Mouse (Mus musculus): ENCODE measurements at regions not wholly inside any gene's neighbourhood (a gene's known extent, or its start where the extent isn't known, plus 50 kb on each side); places are given as distances from the start of the nearest gene placed in this dataset.

DNA sequence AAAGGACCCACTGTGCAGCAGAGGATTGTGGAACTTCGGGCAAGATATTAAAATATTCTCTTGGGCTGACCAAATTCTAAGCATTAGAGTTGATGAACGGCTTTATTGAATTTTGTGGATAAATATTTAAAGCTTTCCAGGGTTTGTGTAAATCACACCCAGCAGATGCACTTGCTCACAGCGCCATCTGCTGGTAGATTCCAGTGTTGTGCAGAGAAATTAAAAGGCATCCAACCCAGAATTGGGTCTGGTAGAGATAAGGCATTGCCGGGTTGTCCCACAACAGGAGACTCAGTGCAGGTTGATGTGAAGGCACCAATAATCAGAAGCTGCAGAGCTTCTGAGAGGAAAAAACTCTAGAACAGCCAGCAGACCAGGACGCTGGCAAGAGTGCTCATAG, 108.7 kb downstream of the Gm19935 start:
- no peaks in the 10 kb centered on the region for H3K27me3 ChIP-seq
- H3K4me1 ChIP-seq (replicated peaks) = no peaks in the 10 kb centered on the region
- H3K4me2 ChIP-seq = no peak overlapping the region
- no peaks in the 10 kb centered on the region for H3K9me3 ChIP-seq
- 18% methylated on average over 5 of the region's 5 CpGs for WGBS
- H3K36me3 ChIP-seq = no peaks in the 10 kb centered on the region
- no peak overlapping the region for H3K27ac ChIP-seq
- ATAC-seq (ENCODE audit: insufficient number of reproducible peaks, insufficient read depth, low FRiP score, low TSS enrichment, low read depth) = no peak
- no peak overlapping the region for H3K9ac ChIP-seq (replicated peaks)
- no peak overlapping the region for H3K4me3 ChIP-seq (replicated peaks)

DNA sequence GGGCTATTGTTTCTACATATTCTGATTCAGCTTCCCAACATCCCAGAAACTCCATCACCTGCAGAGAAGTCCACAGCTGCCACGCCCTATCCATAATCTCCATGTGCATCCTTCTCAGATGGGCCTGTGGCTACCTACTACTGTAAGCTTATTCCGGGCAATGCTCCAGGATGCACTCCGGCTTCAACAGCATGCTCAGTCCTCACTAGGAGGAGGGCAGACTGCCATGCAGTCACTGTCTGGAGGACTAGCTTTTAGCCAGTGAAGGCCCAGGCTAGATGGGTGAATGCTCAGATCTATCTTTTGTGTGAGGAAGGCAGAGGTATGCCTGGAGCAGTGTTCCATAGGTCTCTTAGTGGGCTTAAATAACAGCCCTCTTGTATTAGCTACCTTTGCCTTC, 124.7 kb downstream of the Gm19935 start:
- H3K9me3 ChIP-seq = no peaks in the 10 kb centered on the region
- no peak overlapping the region for H3K4me3 ChIP-seq (replicated peaks)
- no peak overlapping the region for H3K4me2 ChIP-seq
- no peak overlapping the region for H3K27ac ChIP-seq
- no peaks in the 10 kb centered on the region for H3K27me3 ChIP-seq
- H3K36me3 ChIP-seq = no peaks in the 10 kb centered on the region
- H3K4me1 ChIP-seq (replicated peaks) = no peaks in the 10 kb centered on the region
- ATAC-seq (ENCODE audit: insufficient number of reproducible peaks, insufficient read depth, low FRiP score, low TSS enrichment, low read depth) = no peak
- WGBS = 90% methylated on average over 3 of the region's 3 CpGs
- no peak overlapping the region for H3K9ac ChIP-seq (replicated peaks)

DNA sequence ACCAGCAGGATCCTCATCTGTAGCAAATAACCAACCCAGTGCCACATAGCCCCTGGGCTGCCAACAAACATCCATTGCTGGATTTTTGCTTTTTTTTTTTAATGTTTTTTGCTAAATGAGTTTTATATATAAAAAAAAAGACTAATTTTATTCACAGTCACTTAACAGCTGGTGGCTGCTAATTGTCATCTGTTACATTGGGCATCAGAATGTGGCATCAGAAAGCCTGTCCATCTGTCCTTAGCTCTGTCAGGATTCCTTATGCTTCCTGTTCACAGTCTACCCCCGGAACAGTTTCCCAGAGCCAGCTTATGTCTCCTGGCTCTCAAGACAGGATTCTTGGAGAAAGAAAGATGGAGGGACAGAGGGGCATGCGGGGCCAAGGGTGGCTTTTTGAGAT, 132.1 kb downstream of the Gm19935 start:
- Histone ChIP-seq H3K9me3 (no peaks in the 10 kb centered on the region), H3K36me3 (no peaks in the 10 kb centered on the region), H3K4me2 (no peak overlapping the region), H3K4me1 (replicated peaks) (no peaks in the 10 kb centered on the region), H3K27me3 (no peaks in the 10 kb centered on the region), H3K4me3 (replicated peaks) (no peak overlapping the region), H3K9ac (replicated peaks) (no peak overlapping the region), H3K27ac (no peak overlapping the region)
- 86% methylated on average over 2 of the region's 2 CpGs for WGBS
- no peak for ATAC-seq (ENCODE audit: insufficient number of reproducible peaks, insufficient read depth, low FRiP score, low TSS enrichment, low read depth)

DNA sequence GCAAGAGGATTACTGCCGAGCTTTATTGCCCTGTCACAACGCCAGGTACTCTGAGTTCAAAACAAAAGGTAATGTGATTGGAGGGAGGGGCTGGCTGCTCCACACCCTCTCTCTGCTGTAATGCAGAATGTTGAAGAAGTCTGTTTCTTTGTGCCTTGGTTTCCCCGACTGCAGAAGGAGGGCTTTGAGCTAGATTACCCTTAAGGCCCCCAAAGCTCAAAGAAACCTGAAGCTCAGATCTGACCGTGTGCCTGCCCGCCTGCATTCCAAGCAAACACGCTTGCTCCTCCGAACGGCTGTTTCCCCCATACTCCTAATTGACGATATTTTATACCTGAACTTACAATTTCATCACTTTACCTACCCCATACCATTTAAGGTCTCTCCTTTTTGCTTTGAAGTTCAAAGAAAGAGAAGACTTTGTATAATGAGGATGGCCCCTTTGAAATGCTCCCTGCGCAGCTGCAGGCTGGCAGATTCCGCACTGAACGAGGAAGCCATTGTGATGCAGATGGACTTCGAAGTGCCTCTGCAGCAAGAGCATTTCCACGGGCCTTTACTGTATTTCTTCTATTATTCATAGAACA, 146.6 kb downstream of the Gm19935 start:
- H3K36me3 ChIP-seq = no peaks in the 10 kb centered on the region
- peak overlapping the region; percentile 31 for H3K4me3 ChIP-seq (replicated peaks)
- peaks cover 7% of the 10 kb centered on the region; the same call in 1 of the 2 replicates for H3K27me3 ChIP-seq
- H3K9me3 ChIP-seq = no peaks in the 10 kb centered on the region
- under 1% methylated on average over 14 of the region's 14 CpGs for WGBS
- H3K9ac ChIP-seq (replicated peaks) = peak overlapping the region; percentile 31; the same call in 1 of the 2 replicates
- no peak for ATAC-seq (ENCODE audit: insufficient number of reproducible peaks, insufficient read depth, low FRiP score, low TSS enrichment, low read depth)
- peaks cover 3% of the 10 kb centered on the region; the same call in 1 of the 2 replicates for H3K4me1 ChIP-seq (replicated peaks)
- H3K27ac ChIP-seq = no peak overlapping the region
- peak overlapping the region; percentile 63 for H3K4me2 ChIP-seq

DNA sequence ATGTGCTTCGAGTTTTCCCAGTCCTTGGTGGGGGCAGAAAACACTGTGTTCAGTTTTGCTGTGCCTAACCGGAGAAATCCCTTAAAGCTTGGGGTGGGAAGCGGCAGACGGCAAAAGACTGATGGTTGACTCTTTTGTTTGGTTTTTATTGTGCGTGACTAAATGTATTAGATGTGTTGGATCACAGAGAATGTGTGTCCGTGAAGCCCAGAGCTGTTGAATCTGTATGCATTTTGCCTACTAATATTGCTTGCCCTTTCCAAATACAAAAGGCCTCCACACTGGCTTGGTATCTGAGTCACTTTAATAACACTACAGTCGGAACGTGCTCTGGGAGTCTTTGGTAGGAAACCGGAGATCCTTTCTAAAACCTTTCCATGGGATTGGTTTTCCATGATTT, 147.8 kb downstream of the Gm19935 start:
- H3K27me3 ChIP-seq = peaks cover 7% of the 10 kb centered on the region; the same call in 1 of the 2 replicates
- no peak overlapping the region for H3K27ac ChIP-seq
- H3K4me2 ChIP-seq = no peak overlapping the region
- no peak overlapping the region for H3K9ac ChIP-seq (replicated peaks)
- no peak overlapping the region for H3K4me3 ChIP-seq (replicated peaks)
- peaks cover 3% of the 10 kb centered on the region; the same call in 1 of the 2 replicates for H3K4me1 ChIP-seq (replicated peaks)
- ATAC-seq (ENCODE audit: insufficient number of reproducible peaks, insufficient read depth, low FRiP score, low TSS enrichment, low read depth) = no peak
- H3K9me3 ChIP-seq = no peaks in the 10 kb centered on the region
- 72% methylated on average over 9 of the region's 9 CpGs for WGBS
- H3K36me3 ChIP-seq = no peaks in the 10 kb centered on the region

DNA sequence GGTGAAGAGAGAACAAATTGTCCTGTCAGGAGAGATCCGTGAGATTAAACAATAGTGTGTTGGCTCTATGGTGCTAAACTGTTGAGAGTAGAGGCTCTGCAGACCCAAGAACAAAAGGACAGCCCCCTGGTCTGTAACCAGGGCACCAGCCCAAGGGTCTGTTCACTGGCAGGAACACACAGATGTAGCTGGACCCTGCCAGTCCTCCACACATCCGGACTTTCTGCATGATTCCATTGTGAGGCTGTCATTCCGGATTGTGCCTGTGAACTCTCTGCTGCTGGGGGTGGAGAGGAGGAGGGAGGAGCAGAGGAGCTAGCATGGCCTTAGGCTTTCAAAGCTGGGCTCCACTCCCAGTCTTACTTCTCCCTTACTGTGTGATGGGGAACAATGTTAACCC, 158.1 kb downstream of the Gm19935 start:
- ATAC-seq (ENCODE audit: insufficient number of reproducible peaks, insufficient read depth, low FRiP score, low TSS enrichment, low read depth) = no peak
- no peaks in the 10 kb centered on the region for H3K36me3 ChIP-seq
- H3K9me3 ChIP-seq = peaks cover 8% of the 10 kb centered on the region
- H3K4me1 ChIP-seq (replicated peaks) = no peaks in the 10 kb centered on the region
- no peak overlapping the region for H3K9ac ChIP-seq (replicated peaks)
- no peak overlapping the region for H3K4me2 ChIP-seq
- H3K4me3 ChIP-seq (replicated peaks) = no peak overlapping the region
- peaks cover 4% of the 10 kb centered on the region; the same call in 1 of the 2 replicates for H3K27me3 ChIP-seq
- H3K27ac ChIP-seq = no peak overlapping the region
- WGBS = 30% methylated on average over 3 of the region's 3 CpGs

DNA sequence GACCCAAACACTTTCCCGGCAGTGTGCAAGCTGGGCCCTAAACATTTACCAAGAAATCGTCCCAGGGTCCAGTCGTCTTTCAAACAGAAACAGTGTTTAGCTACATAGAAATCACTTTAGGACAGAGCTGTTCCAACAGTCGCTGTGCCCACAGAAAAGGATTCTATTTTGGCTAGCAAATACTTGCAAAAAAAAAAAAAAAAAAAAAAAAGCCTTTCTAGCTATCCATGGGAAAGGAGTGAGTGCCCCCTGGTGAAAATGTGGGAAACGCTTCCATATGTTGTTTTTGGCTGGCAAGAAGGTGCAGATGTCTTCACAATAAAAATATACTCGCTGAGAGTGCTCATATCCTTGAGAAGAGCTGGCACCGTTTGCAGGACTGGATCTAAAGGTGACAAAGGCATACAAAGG, 159.5 kb downstream of the Gm19935 start:
- no peak for ATAC-seq (ENCODE audit: insufficient number of reproducible peaks, insufficient read depth, low FRiP score, low TSS enrichment, low read depth)
- peaks cover 8% of the 10 kb centered on the region for H3K9me3 ChIP-seq
- no peaks in the 10 kb centered on the region for H3K36me3 ChIP-seq
- H3K4me3 ChIP-seq (replicated peaks) = no peak overlapping the region
- no peaks in the 10 kb centered on the region for H3K4me1 ChIP-seq (replicated peaks)
- H3K9ac ChIP-seq (replicated peaks) = no peak overlapping the region
- H3K27ac ChIP-seq = no peak overlapping the region
- H3K4me2 ChIP-seq = no peak overlapping the region
- H3K27me3 ChIP-seq = peaks cover 4% of the 10 kb centered on the region; the same call in 1 of the 2 replicates
- 35% methylated on average over 7 of the region's 7 CpGs for WGBS

DNA sequence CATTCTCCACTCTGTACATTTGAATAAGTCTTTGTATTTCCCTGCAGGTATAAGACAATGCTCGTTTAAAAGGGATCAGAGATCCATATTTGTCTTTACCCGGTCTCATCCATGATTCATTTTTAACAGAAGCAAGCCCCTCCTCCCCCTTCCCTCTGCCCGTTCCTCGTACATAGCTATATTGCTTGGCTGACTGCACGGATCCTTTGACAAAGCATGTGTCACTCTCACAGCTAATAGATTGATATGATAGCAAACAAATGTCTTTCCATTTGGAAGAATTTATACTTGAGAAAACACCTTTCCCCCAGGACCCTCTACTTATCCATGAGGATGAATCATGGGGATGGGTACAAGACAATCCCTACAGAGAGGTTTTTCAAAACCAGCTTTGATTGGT, 160.1 kb downstream of the Gm19935 start:
- ATAC-seq (ENCODE audit: insufficient number of reproducible peaks, insufficient read depth, low FRiP score, low TSS enrichment, low read depth) = no peak

DNA sequence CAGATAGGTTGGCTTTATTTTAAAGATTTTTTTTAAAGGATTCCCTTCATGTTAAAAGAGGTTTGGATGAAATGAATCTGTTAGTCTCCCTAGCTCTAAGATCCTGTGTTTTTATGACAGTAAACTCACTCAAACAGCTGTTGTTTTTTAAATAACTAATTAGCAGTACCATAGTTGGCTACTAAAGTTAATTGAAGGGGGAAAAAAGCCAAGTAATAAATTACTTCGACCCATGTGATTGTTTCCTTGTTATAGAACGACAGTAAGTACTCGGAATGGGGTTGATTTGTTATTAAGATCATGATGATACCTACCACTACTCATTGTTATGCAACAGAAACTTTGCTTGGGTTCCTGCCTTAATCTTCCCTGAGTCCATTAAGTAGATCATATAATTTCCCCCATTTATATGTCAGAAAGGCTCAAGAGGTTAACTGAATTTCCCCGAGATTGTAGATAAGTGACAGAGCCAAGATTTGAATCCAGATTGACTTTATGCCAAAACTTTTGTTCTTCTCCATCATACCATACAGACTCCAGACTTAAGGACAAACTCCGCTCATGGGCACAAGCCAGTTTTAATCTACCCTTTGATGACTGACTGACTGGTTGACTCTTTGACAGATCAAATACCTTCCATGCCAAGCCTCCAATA, 160.6 kb downstream of the Gm19935 start:
- Histone ChIP-seq H3K9ac (replicated peaks) (no peak overlapping the region), H3K4me1 (replicated peaks) (no peaks in the 10 kb centered on the region), H3K27ac (no peak overlapping the region), H3K4me2 (no peak overlapping the region), H3K27me3 (peaks cover 4% of the 10 kb centered on the region; the same call in 1 of the 2 replicates), H3K36me3 (no peaks in the 10 kb centered on the region), H3K9me3 (no peaks in the 10 kb centered on the region), H3K4me3 (replicated peaks) (no peak overlapping the region)
- no peak for ATAC-seq (ENCODE audit: insufficient number of reproducible peaks, insufficient read depth, low FRiP score, low TSS enrichment, low read depth)
- WGBS = 54% methylated on average over 5 of the region's 5 CpGs

More for the DNA sequence above, 160.1 kb downstream of the Gm19935 start:
- no peak overlapping the region for H3K4me3 ChIP-seq (replicated peaks)
- H3K4me1 ChIP-seq (replicated peaks) = no peaks in the 10 kb centered on the region
- no peak overlapping the region for H3K9ac ChIP-seq (replicated peaks)
- H3K4me2 ChIP-seq = no peak overlapping the region
- H3K27me3 ChIP-seq = peaks cover 4% of the 10 kb centered on the region; the same call in 1 of the 2 replicates
- peaks cover 4% of the 10 kb centered on the region for H3K9me3 ChIP-seq
- no peaks in the 10 kb centered on the region for H3K36me3 ChIP-seq
- no peak overlapping the region for H3K27ac ChIP-seq
- WGBS = 83% methylated on average over 5 of the region's 5 CpGs

DNA sequence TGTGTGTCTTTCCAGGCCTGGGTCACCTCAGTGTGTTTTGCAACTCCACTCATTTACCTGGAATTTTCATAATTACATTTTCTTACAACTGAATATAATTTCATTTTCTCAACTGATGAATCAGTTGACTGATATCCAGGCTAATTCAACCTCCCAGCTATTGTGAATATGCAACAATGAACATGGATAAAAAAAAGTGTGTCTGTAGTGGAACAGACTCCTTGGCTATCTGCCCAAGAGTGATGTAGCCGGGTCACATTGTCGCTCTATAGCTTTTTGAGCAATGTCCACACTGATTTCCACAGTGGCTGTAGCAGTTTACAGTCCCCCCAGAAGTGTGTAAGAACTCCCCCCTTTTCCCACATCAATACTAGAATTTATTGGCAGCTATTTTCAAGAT, 162.4 kb downstream of the Gm19935 start:
- no peaks in the 10 kb centered on the region for H3K4me1 ChIP-seq (replicated peaks)
- peaks cover 4% of the 10 kb centered on the region; the same call in 1 of the 2 replicates for H3K27me3 ChIP-seq
- no peaks in the 10 kb centered on the region for H3K9me3 ChIP-seq
- no peak overlapping the region for H3K4me2 ChIP-seq
- H3K27ac ChIP-seq = no peak overlapping the region
- H3K4me3 ChIP-seq (replicated peaks) = no peak overlapping the region
- ATAC-seq (ENCODE audit: insufficient number of reproducible peaks, insufficient read depth, low FRiP score, low TSS enrichment, low read depth) = no peak
- 94% methylated on average over 2 of the region's 2 CpGs for WGBS
- H3K9ac ChIP-seq (replicated peaks) = no peak overlapping the region
- no peaks in the 10 kb centered on the region for H3K36me3 ChIP-seq

DNA sequence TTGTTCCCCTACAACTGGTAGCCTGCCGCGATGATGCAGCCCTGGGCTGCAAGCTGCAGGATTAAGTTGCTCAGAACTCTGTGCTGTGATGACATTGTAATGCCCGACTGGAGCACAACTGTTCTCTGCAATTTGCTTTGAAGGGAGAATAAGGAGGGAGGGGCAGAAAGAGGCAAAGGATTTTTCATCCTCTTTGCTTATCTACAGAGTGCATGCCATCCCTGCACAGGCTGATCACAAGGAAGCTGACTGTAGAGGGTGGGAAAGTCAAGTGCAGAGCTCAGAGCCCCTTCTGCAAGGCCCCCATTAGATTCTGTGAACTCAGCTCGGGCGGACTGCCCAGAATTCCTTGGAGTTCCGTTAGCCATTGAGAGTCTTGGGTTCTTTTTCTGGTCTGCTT, 174.8 kb downstream of the Gm19935 start:
- Histone ChIP-seq H3K4me3 (replicated peaks) (no peak overlapping the region), H3K4me1 (replicated peaks) (no peaks in the 10 kb centered on the region), H3K27me3 (no peaks in the 10 kb centered on the region), H3K27ac (no peak overlapping the region), H3K4me2 (no peak overlapping the region), H3K9me3 (no peaks in the 10 kb centered on the region), H3K9ac (replicated peaks) (no peak overlapping the region), H3K36me3 (no peaks in the 10 kb centered on the region)
- 68% methylated on average over 6 of the region's 6 CpGs for WGBS
- no peak for ATAC-seq (ENCODE audit: insufficient number of reproducible peaks, insufficient read depth, low FRiP score, low TSS enrichment, low read depth)

DNA sequence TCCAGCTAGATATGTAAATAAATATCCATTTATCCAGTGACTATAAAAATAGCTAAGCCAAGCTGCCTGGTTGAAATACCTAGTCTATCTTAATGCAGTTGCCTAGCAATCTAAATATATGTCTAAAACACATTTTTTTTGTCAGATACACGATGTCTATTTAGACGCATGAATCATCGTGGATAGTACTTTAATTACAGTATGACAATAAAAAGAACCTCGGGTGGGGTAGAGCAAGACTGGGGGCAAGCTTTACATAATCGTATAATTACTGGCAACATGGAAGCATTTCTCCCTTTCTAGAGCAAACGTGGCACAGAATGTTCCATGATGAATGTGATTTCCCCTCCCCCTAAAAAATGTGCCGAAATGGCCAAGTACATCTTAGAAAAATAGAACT, 180.4 kb downstream of the Gm19935 start:
- Histone ChIP-seq H3K27me3 (no peaks in the 10 kb centered on the region), H3K4me2 (no peak overlapping the region), H3K4me3 (replicated peaks) (no peak overlapping the region), H3K9me3 (no peaks in the 10 kb centered on the region), H3K36me3 (no peaks in the 10 kb centered on the region), H3K27ac (no peak overlapping the region), H3K9ac (replicated peaks) (no peak overlapping the region), H3K4me1 (replicated peaks) (no peaks in the 10 kb centered on the region)
- 82% methylated on average over 7 of the region's 7 CpGs for WGBS
- no peak for ATAC-seq (ENCODE audit: insufficient number of reproducible peaks, insufficient read depth, low FRiP score, low TSS enrichment, low read depth)

Data from limb, embryonic 12.5 days (tissue).